Mouse (Mus musculus): ENCODE results near the gene Snx11. TPM values are rescaled to one million over a fixed set of nuclear protein-coding genes. Genes with fewer than 3 reads are reported as not detected.

The Snx11 gene
- total and polyA plus RNA-seq, 2 experiments from 2014 or later: 36.5 to 71.4 TPM

DNA sequence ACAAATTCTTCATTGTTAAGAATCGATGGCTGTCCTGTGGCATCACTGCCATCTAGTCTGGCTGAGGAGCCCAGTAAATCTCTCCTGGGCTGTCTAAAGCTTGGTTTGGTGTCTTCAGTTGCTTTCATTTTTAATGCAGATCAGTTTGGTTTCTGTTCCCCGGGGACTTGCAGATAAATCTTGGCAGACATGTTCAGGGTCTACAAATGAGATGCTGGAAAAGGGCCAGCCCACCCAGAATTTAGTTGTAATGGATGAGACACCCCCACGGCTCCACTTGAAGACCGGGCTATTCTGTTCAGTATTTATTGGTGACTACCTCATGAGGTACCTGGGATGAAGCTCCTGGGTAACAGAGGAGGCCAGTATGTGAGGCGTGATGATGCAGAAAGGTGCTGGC, 47.0 kb downstream of the Snx11 start:
- no peak for ATAC-seq
- Histone ChIP-seq H3K4me1 (ENCODE audit: insufficient read depth, low read length) (peaks cover 18% of the 10 kb centered on the region), H3K36me3 (ENCODE audit: insufficient read depth, low read length) (no peaks in the 10 kb centered on the region), H3K4me2 (ENCODE audit: low read depth, low read length) (0 out of 2 replicates have a peak overlapping the region, but pooled peaks have one; percentile 10), H3K4me3 (ENCODE audit: low read length) (no peak overlapping the region), H3K27me3 (ENCODE audit: insufficient read depth, low read length) (no peaks in the 10 kb centered on the region), H3K9ac (replicated peaks; ENCODE audit: low read length) (no peak overlapping the region), H3K27ac (peak overlapping the region; percentile 41; the same call in 1 of the 2 replicates), H3K9me3 (ENCODE audit: low read length) (no peaks in the 10 kb centered on the region)
- WGBS: 27% methylated on average over 5 of the region's 5 CpGs
- no peak for TF ChIP-seq CTCF (IDR thresholded peaks at IDR 0.05; ENCODE audit: low read depth)
- DNase-seq (ENCODE audit: low spot score): peak; percentile 66

DNA sequence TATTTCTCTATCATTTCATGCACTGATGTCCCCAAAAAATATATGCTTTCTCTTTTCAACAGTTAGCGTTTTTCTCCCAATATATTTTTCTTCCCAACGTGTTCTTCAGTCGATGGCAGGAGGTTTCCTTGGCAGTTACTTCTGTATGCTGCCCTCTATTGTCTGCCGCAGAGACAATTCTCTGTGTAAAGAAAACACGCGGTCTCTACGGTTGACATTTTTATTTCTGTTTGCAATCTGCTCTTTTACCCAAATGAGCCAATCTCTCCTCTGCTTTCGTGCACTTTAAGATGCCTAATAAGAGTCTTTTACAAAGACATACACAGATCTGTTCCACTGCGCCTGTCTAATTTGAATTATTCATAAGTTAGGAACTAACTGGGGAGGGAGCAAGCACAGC, 47.9 kb downstream of the Snx11 start:
- peak; percentile 53 for TF ChIP-seq CTCF (IDR thresholded peaks at IDR 0.05; ENCODE audit: low read depth)
- no peaks in the 10 kb centered on the region for H3K36me3 ChIP-seq (ENCODE audit: insufficient read depth, low read length)
- H3K9ac ChIP-seq (replicated peaks; ENCODE audit: low read length): 0 out of 2 replicates have a peak overlapping the region, but pooled peaks have one; percentile 19
- no peaks in the 10 kb centered on the region for H3K9me3 ChIP-seq (ENCODE audit: low read length)
- WGBS: 20% methylated on average over 9 of the region's 9 CpGs
- ATAC-seq (no peak), DNase-seq (ENCODE audit: low spot score) (peak; percentile 80)
- H3K27ac ChIP-seq: peak overlapping the region; percentile 41; the same call in 1 of the 2 replicates
- peaks cover 18% of the 10 kb centered on the region for H3K4me1 ChIP-seq (ENCODE audit: insufficient read depth, low read length)
- H3K4me3 ChIP-seq (ENCODE audit: low read length): no peak overlapping the region
- no peaks in the 10 kb centered on the region for H3K27me3 ChIP-seq (ENCODE audit: insufficient read depth, low read length)
- H3K4me2 ChIP-seq (ENCODE audit: low read depth, low read length): peak overlapping the region; percentile 39

DNA sequence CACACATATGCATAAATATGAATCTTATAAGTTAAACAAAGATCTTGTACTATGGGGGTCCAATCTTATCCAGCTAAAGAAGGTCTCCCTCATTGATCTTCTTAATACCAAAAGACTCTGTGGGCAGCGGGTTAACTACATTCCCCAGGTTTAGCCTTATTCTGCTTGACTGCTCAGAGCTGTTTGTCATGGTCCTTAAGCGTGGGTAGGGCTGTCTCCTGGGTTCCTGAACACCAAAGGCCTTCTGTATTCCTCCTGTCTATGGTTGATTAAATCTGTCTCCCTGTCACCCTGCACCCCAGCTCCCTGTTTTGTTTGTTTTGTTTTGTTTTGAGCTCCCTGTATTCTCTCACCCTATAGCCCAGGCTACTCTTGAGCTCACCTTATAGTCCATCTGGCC, 48.8 kb downstream of the Snx11 start:
- Histone ChIP-seq H3K4me1 (ENCODE audit: insufficient read depth, low read length) (peaks cover 18% of the 10 kb centered on the region), H3K27me3 (ENCODE audit: insufficient read depth, low read length) (no peaks in the 10 kb centered on the region), H3K4me2 (ENCODE audit: low read depth, low read length) (no peak overlapping the region), H3K9ac (replicated peaks; ENCODE audit: low read length) (no peak overlapping the region), H3K9me3 (ENCODE audit: low read length) (no peaks in the 10 kb centered on the region), H3K36me3 (ENCODE audit: insufficient read depth, low read length) (no peaks in the 10 kb centered on the region), H3K27ac (no peak overlapping the region), H3K4me3 (ENCODE audit: low read length) (no peak overlapping the region)
- no peak for TF ChIP-seq CTCF (IDR thresholded peaks at IDR 0.05; ENCODE audit: low read depth)
- ATAC-seq (no peak), DNase-seq (ENCODE audit: low spot score) (no peak)
- 71% methylated on average over 2 of the region's 2 CpGs for WGBS

DNA sequence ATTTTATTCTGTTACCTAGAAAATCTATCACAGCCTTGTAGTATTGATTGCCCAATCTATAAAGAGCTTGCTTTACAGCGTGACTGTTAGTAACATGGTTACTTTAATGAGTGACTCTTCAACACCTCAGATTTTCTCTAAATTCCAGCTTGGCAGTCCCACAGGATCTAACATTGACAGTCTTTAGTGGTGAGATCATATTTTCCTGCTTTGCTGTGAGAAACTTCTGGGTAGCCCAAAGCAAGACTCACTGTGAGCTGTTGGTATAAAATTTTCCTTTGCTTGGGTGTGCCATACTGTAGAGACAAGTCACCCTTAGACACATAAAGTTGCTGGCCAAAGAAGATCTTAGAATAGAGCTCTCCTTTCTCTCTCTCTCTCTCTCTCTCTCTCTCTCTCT, 51.5 kb downstream of the Snx11 start:
- no peak for TF ChIP-seq CTCF (IDR thresholded peaks at IDR 0.05; ENCODE audit: low read depth)
- no peak overlapping the region for H3K4me2 ChIP-seq (ENCODE audit: low read depth, low read length)
- 76% methylated on average over 1 of the region's 1 CpGs for WGBS
- no peak overlapping the region for H3K27ac ChIP-seq
- DNase-seq (ENCODE audit: low spot score): no peak
- H3K27me3 ChIP-seq (ENCODE audit: insufficient read depth, low read length): no peaks in the 10 kb centered on the region
- H3K9ac ChIP-seq (replicated peaks; ENCODE audit: low read length): no peak overlapping the region
- H3K9me3 ChIP-seq (ENCODE audit: low read length): no peaks in the 10 kb centered on the region
- H3K4me1 ChIP-seq (ENCODE audit: insufficient read depth, low read length): peaks cover 11% of the 10 kb centered on the region; the same call in 1 of the 2 replicates
- no peaks in the 10 kb centered on the region for H3K36me3 ChIP-seq (ENCODE audit: insufficient read depth, low read length)
- ATAC-seq: no peak
- H3K4me3 ChIP-seq (ENCODE audit: low read length): no peak overlapping the region

DNA sequence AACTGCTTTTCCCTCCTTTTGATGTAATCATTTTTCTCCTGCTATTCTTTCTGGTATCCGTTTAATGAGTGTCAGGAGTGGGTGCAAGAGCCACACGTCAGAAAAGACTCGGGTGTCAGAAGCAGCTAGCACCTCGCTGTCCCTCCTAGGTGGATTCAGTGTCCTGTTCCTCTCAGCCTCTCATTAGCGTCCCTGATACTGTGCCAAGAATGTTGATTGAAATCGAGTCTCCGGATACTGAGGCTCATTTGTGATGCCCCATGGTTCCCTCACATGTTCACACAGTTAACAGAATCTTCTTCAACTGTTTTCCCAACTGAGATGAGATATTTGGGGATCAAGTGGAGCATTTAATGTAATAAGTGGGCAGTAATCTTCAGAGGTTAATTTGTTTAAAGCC, 58.8 kb downstream of the Snx11 start:
- no peak for TF ChIP-seq CTCF (IDR thresholded peaks at IDR 0.05; ENCODE audit: low read depth)
- H3K9me3 ChIP-seq (ENCODE audit: low read length): no peaks in the 10 kb centered on the region
- 22% methylated on average over 7 of the region's 7 CpGs for WGBS
- no peak overlapping the region for H3K4me3 ChIP-seq (ENCODE audit: low read length)
- no peak overlapping the region for H3K9ac ChIP-seq (replicated peaks; ENCODE audit: low read length)
- H3K27ac ChIP-seq: no peak overlapping the region
- ATAC-seq: no peak
- no peaks in the 10 kb centered on the region for H3K27me3 ChIP-seq (ENCODE audit: insufficient read depth, low read length)
- no peaks in the 10 kb centered on the region for H3K36me3 ChIP-seq (ENCODE audit: insufficient read depth, low read length)
- no peaks in the 10 kb centered on the region for H3K4me1 ChIP-seq (ENCODE audit: insufficient read depth, low read length)
- peak; percentile 52 for DNase-seq (ENCODE audit: low spot score)
- no peak overlapping the region for H3K4me2 ChIP-seq (ENCODE audit: low read depth, low read length)

Other genes starting within 250 kb of the Snx11 start
- 23.1 and 27.9 TPM in 2 replicates for gene Cbx1, start 11.6 kb upstream of the Snx11 start, total RNA-seq (2014; rRNA removed)
- gene Cbx1, start 11.6 kb upstream of the Snx11 start, polyA plus RNA-seq (2015; fragmentation: Nextera tagmentation; extraction: Ambion mirVana): 57.2 and 63.0 TPM in 2 replicates
- 91.4 and 92.8 TPM in 2 replicates for gene Nfe2l1, start 52.4 kb upstream of the Snx11 start, total RNA-seq (2014; rRNA removed)
- 67.2 and 69.0 TPM in 2 replicates for gene Nfe2l1, start 52.4 kb upstream of the Snx11 start, polyA plus RNA-seq (2015; fragmentation: Nextera tagmentation; extraction: Ambion mirVana)
- gene Copz2, start 72.3 kb upstream of the Snx11 start, total RNA-seq (2014; rRNA removed): 6.3 and 12.6 TPM in 2 replicates
- gene Copz2, start 72.3 kb upstream of the Snx11 start, polyA plus RNA-seq (2015; fragmentation: Nextera tagmentation; extraction: Ambion mirVana): 26.4 and 28.1 TPM in 2 replicates
- gene Cdk5rap3, start 138.9 kb upstream of the Snx11 start, total RNA-seq (2014; rRNA removed): 44.9 and 56.5 TPM in 2 replicates
- gene Cdk5rap3, start 138.9 kb upstream of the Snx11 start, polyA plus RNA-seq (2015; fragmentation: Nextera tagmentation; extraction: Ambion mirVana): 77.1 and 87.8 TPM in 2 replicates
- 0.10 and 0.75 TPM in 2 replicates for gene Prr15l, start 150.5 kb upstream of the Snx11 start, total RNA-seq (2014; rRNA removed)
- 0.19 and 0.71 TPM in 2 replicates for gene Prr15l, start 150.5 kb upstream of the Snx11 start, polyA plus RNA-seq (2015; fragmentation: Nextera tagmentation; extraction: Ambion mirVana)
- gene Pnpo, start 166.4 kb upstream of the Snx11 start, total RNA-seq (2014; rRNA removed): 31.5 and 37.2 TPM in 2 replicates
- 37.3 and 38.3 TPM in 2 replicates for gene Pnpo, start 166.4 kb upstream of the Snx11 start, polyA plus RNA-seq (2015; fragmentation: Nextera tagmentation; extraction: Ambion mirVana)
- gene Sp2, start 205.4 kb upstream of the Snx11 start, total RNA-seq (2014; rRNA removed): 7.3 and 8.8 TPM in 2 replicates
- 11.9 and 14.4 TPM in 2 replicates for gene Sp2, start 205.4 kb upstream of the Snx11 start, polyA plus RNA-seq (2015; fragmentation: Nextera tagmentation; extraction: Ambion mirVana)
- 0.18 and 0.99 TPM in 2 replicates for gene Sp6, start 235.8 kb upstream of the Snx11 start, total RNA-seq (2014; rRNA removed)
- 0.38 and 0.54 TPM in 2 replicates for gene Sp6, start 235.8 kb upstream of the Snx11 start, polyA plus RNA-seq (2015; fragmentation: Nextera tagmentation; extraction: Ambion mirVana)

Data from hindbrain, postnatal 0 days (tissue).